Mouse (Mus musculus) urinary bladder, adult 18-20 months (tissue): ENCODE data around the gene Gm3173.
A peak's percentile ranks its signal among the peaks of the same experiment; 100 is the strongest.
"Not testable (repeated sequence)": the region's sequence is repeated elsewhere in the genome, so short reads cannot be mapped to it uniquely, and the experiment has no call there.

ENCODE experiments used
- DNase-seq, 2 experiments: peaks; one replicate each; pipeline ENCODE4 v3.0.0; 2022; ENCODE audit warnings: low spot score in 2 of 2, mixed read lengths in 2 of 2

Gm3173 gene

GRCm38 (mm10) chr14:4430692-4431091 lies at the start of gene Gm3173:
Gm3173 (plus strand) TSS chr14:4430992.
- not testable (repeated sequence) for DNase-seq

- DNase-seq = not testable (repeated sequence)
These were observed 45.2 kb upstream of the Gm3173 start for GRCm38 (mm10) chr14:4385606-4386005.

- not testable (repeated sequence) for DNase-seq
These were observed 37.8 kb upstream of the Gm3173 start for GRCm38 (mm10) chr14:4392841-4393530.

GRCm38 (mm10) chr14:4397226-4397625 lies 33.6 kb upstream of the Gm3173 start, which contains the start of gene Gm3159:
Gm3159 (plus strand) TSS chr14:4397526.
- DNase-seq = not testable (repeated sequence)

- DNase-seq = not testable (repeated sequence)
These were observed 32.2 kb upstream of the Gm3173 start for GRCm38 (mm10) chr14:4398624-4399023.

GRCm38 (mm10) chr14:4400115-4400789 lies 30.5 kb upstream of the Gm3173 start:
- DNase-seq = not testable (repeated sequence)

GRCm38 (mm10) chr14:4401245-4401644 lies 29.5 kb upstream of the Gm3173 start:
- DNase-seq = not testable (repeated sequence)

- not testable (repeated sequence) for DNase-seq
These were observed 27.0 kb upstream of the Gm3173 start for GRCm38 (mm10) chr14:4403840-4404239.

GRCm38 (mm10) chr14:4409939-4410338 lies 20.9 kb upstream of the Gm3173 start:
- DNase-seq = not testable (repeated sequence)

GRCm38 (mm10) chr14:4414965-4415835 lies 15.6 kb upstream of the Gm3173 start, which contains the start of gene Gm3164:
Gm3164 (plus strand) TSS chr14:4415448.
- peak in 1 of 2 experiments; percentile 30 for DNase-seq

GRCm38 (mm10) chr14:4481445-4481844 lies 50.7 kb downstream of the Gm3173 start, which contains the start of gene Gm3182:
Gm3182 (plus strand) TSS chr14:4481745.
- not testable (repeated sequence) for DNase-seq

GRCm38 (mm10) chr14:4499425-4499824 lies 68.6 kb downstream of the Gm3173 start:
- not testable (repeated sequence) for DNase-seq

GRCm38 (mm10) chr14:4555105-4555504 lies 124.3 kb downstream of the Gm3173 start, which contains the start of gene Gm3047:
Gm3047 (plus strand) TSS chr14:4555405.
- not testable (repeated sequence) for DNase-seq
